Mouse (Mus musculus) MEL (cell line): ENCODE results near the gene Akap5. TPM values are rescaled to one million over a fixed set of nuclear protein-coding genes. Genes with fewer than 3 reads are reported as not detected.

Experiments used
- DNase-seq: peaks from one replicate; pipeline ENCODE4 v3.0.0; 2011; ENCODE audit warnings: low read depth, low spot score
- H3K27ac ChIP-seq: 2 replicates; pipeline ENCODE4 v1.5.1; 2012; ENCODE audit warnings: low read depth, mild to moderate bottlenecking, control low read depth, low read length, moderate library complexity; ENCODE audit not compliant: control insufficient read depth
- H3K27me3 ChIP-seq, 2 experiments: fragments of 150-350 bp in 1 of 2; sonication (generic) in 1 of 2; 2 replicates each; pipeline ENCODE4 v1.6.1; 2012; ENCODE audit warnings: low read length in 2 of 2, mild to moderate bottlenecking in 2 of 2, improper control_type of control experiment in 1 of 2, moderate library complexity in 1 of 2; ENCODE audit not compliant: insufficient read depth in 2 of 2, control insufficient read depth in 1 of 2
- H3K36me3 ChIP-seq, 2 experiments: 2 replicates each; pipeline ENCODE4 v1.6.1; 2012 to 2014; ENCODE audit warnings: low read length in 2 of 2, improper control_type of control experiment in 1 of 2, inconsistent platforms in 1 of 2, mild to moderate bottlenecking in 1 of 2; ENCODE audit not compliant: insufficient read depth in 2 of 2, control insufficient read depth in 1 of 2
- H3K4me1 ChIP-seq, 2 experiments: fragments of 150-350 bp in 1 of 2; sonication (generic) in 1 of 2; 2 replicates each; pipeline ENCODE4 v1.6.1; 2012; ENCODE audit warnings: low read length in 2 of 2, improper control_type of control experiment in 1 of 2, mild to moderate bottlenecking in 1 of 2; ENCODE audit not compliant: insufficient read depth in 2 of 2, control insufficient read depth in 1 of 2
- H3K4me3 ChIP-seq, 2 experiments: fragments of 150-350 bp in 1 of 2; sonication (generic) in 1 of 2; 2 replicates each; pipeline ENCODE4 v1.5.1; 2012; ENCODE audit warnings: low read depth in 2 of 2, low read length in 2 of 2, mild to moderate bottlenecking in 2 of 2, moderate library complexity in 2 of 2, control low read depth in 1 of 2, improper control_type of control experiment in 1 of 2; ENCODE audit not compliant: control insufficient read depth in 1 of 2, insufficient read depth in 1 of 2
- H3K79me2 ChIP-seq: 2 replicates; pipeline ENCODE4 v1.6.1; 2012; ENCODE audit warnings: mild to moderate bottlenecking, low read length, moderate library complexity; ENCODE audit not compliant: control insufficient read depth, poor library complexity, insufficient read depth
- H3K9ac ChIP-seq: 2 replicates; pipeline ENCODE4 v1.6.1; 2012; ENCODE audit warnings: low read depth, mild to moderate bottlenecking, control low read depth, low read length, moderate library complexity; ENCODE audit not compliant: control insufficient read depth, poor library complexity, severe bottlenecking
- H3K9me3 ChIP-seq: fragments of 150-350 bp; sonication (generic); replicated peaks from 2 replicates; pipeline ENCODE4 v1.6.1; 2012; ENCODE audit warnings: mild to moderate bottlenecking, low read length, improper control_type of control experiment, moderate library complexity; ENCODE audit not compliant: insufficient read depth
- BHLHE40 ChIP-seq: IDR thresholded peaks from 2 replicates; pipeline ENCODE4 v1.6.1; 2012; ENCODE audit warnings: low read depth, mild to moderate bottlenecking, inconsistent platforms, low read length, improper control_type of control experiment, borderline replicate concordance
- CHD2 ChIP-seq: IDR thresholded peaks from 2 replicates; pipeline ENCODE4 v1.6.1; 2011; ENCODE audit warnings: low read length, improper control_type of control experiment
- CTCF ChIP-seq, 3 experiments: IDR thresholded peaks in 2 of 3; conservative IDR thresholded peaks in 1 of 3; 2 replicates each; pipeline ENCODE4 v1.5.1; 2011 to 2012; ENCODE audit warnings: low read length in 3 of 3, low read depth in 2 of 3, mild to moderate bottlenecking in 2 of 3, improper control_type of control experiment in 1 of 3, inconsistent platforms in 1 of 3, mixed read lengths in 1 of 3, moderate library complexity in 1 of 3; ENCODE audit not compliant: control insufficient read depth in 1 of 3, insufficient read depth in 1 of 3, poor library complexity in 1 of 3, severe bottlenecking in 1 of 3
- E2F4 ChIP-seq: IDR thresholded peaks from 2 replicates; pipeline ENCODE4 v1.6.1; 2011; ENCODE audit warnings: low read depth, low read length, improper control_type of control experiment, borderline replicate concordance
- ELF1 ChIP-seq: IDR thresholded peaks from 2 replicates; pipeline ENCODE4 v1.6.1; 2014; ENCODE audit warnings: low read depth, mild to moderate bottlenecking, inconsistent platforms, low read length, improper control_type of control experiment, moderate library complexity
- EP300 ChIP-seq, 2 experiments: IDR thresholded peaks; 2 replicates each; pipeline ENCODE4 v1.6.1; 2011; ENCODE audit warnings: improper control_type of control experiment in 2 of 2, low read length in 2 of 2, low read depth in 1 of 2, mild to moderate bottlenecking in 1 of 2
- ETS1 ChIP-seq: IDR thresholded peaks from 2 replicates; pipeline ENCODE4 v1.6.1; 2012; ENCODE audit warnings: low read depth, mild to moderate bottlenecking, inconsistent platforms, low read length, improper control_type of control experiment, moderate library complexity
- GABPA ChIP-seq: IDR thresholded peaks from 2 replicates; pipeline ENCODE4 v1.6.1; 2012; ENCODE audit warnings: low read depth, mild to moderate bottlenecking, inconsistent platforms, low read length, improper control_type of control experiment, moderate library complexity
- HCFC1 ChIP-seq: IDR thresholded peaks from 2 replicates; pipeline ENCODE4 v1.6.1; 2012; ENCODE audit warnings: low read depth, mild to moderate bottlenecking, inconsistent platforms, low read length, improper control_type of control experiment, moderate library complexity
- KAT2A ChIP-seq: conservative IDR thresholded peaks from 2 replicates; pipeline ENCODE4 v1.6.1; 2012; ENCODE audit warnings: low read depth, low read length, improper control_type of control experiment, inconsistent platforms
- MAFK ChIP-seq: IDR thresholded peaks from 2 replicates; pipeline ENCODE4 v1.6.1; 2011; ENCODE audit warnings: low read depth, mild to moderate bottlenecking, low read length, improper control_type of control experiment, borderline replicate concordance
- MAX ChIP-seq: IDR thresholded peaks from 2 replicates; pipeline ENCODE4 v1.6.1; 2011; ENCODE audit warnings: low read length, improper control_type of control experiment
- MAZ ChIP-seq: IDR thresholded peaks from 2 replicates; pipeline ENCODE4 v1.6.1; 2012; ENCODE audit warnings: low read depth, mild to moderate bottlenecking, inconsistent platforms, low read length, improper control_type of control experiment
- MXI1 ChIP-seq: IDR thresholded peaks from 2 replicates; pipeline ENCODE4 v1.6.1; 2011; ENCODE audit warnings: mild to moderate bottlenecking, low read depth, low read length, improper control_type of control experiment
- MYB ChIP-seq: IDR thresholded peaks from 2 replicates; pipeline ENCODE4 v1.6.1; 2011; ENCODE audit warnings: mild to moderate bottlenecking, low read depth, low read length, improper control_type of control experiment
- MYC ChIP-seq: IDR thresholded peaks from 2 replicates; pipeline ENCODE4 v1.6.1; 2011; ENCODE audit warnings: low read depth, mild to moderate bottlenecking, low read length, improper control_type of control experiment, moderate library complexity
- NELFE ChIP-seq: IDR thresholded peaks from 2 replicates; pipeline ENCODE4 v1.6.1; 2011; ENCODE audit warnings: low read depth, low read length, improper control_type of control experiment
- NRF1 ChIP-seq: IDR thresholded peaks from 2 replicates; pipeline ENCODE4 v1.6.1; 2014; ENCODE audit warnings: low read depth, mild to moderate bottlenecking, inconsistent platforms, low read length, improper control_type of control experiment, moderate library complexity; ENCODE audit not compliant: poor library complexity, insufficient read depth, severe bottlenecking
- POLR2A ChIP-seq, 2 experiments: IDR thresholded peaks; 2 replicates each; pipeline ENCODE4 v1.6.1; 2011 to 2012; ENCODE audit warnings: low read length in 2 of 2, mild to moderate bottlenecking in 2 of 2, control low read depth in 1 of 2, improper control_type of control experiment in 1 of 2, low read depth in 1 of 2, moderate library complexity in 1 of 2; ENCODE audit not compliant: control insufficient read depth in 1 of 2, insufficient read depth in 1 of 2, poor library complexity in 1 of 2
- POLR2AphosphoS2 ChIP-seq: IDR thresholded peaks from 2 replicates; pipeline ENCODE4 v1.6.1; 2011; ENCODE audit warnings: low read length, improper control_type of control experiment
- POLR2AphosphoS5 ChIP-seq: IDR thresholded peaks from 2 replicates; pipeline ENCODE4 v1.6.1; 2012; ENCODE audit warnings: low read depth, borderline replicate concordance, mild to moderate bottlenecking, inconsistent platforms, low read length, moderate library complexity, mixed read lengths
- RAD21 ChIP-seq: IDR thresholded peaks from 2 replicates; pipeline ENCODE4 v1.6.1; 2011; ENCODE audit warnings: mild to moderate bottlenecking, low read depth, low read length, improper control_type of control experiment
- SIN3A ChIP-seq: IDR thresholded peaks from 2 replicates; pipeline ENCODE4 v1.6.1; 2012; ENCODE audit warnings: low read length, improper control_type of control experiment, inconsistent platforms
- SMC3 ChIP-seq: IDR thresholded peaks from 2 replicates; pipeline ENCODE4 v1.6.1; 2011; ENCODE audit warnings: low read depth, low read length, improper control_type of control experiment
- TAL1 ChIP-seq: IDR thresholded peaks from 2 replicates; pipeline ENCODE4 v1.6.1; 2012; ENCODE audit warnings: mild to moderate bottlenecking, inconsistent platforms, low read length, moderate library complexity, mixed read lengths
- TBP ChIP-seq: IDR thresholded peaks from 2 replicates; pipeline ENCODE4 v1.8.0; 2011; ENCODE audit warnings: low read depth, low read length, improper control_type of control experiment
- USF1 ChIP-seq: IDR thresholded peaks from 2 replicates; pipeline ENCODE4 v1.6.1; 2014; ENCODE audit warnings: low read depth, mild to moderate bottlenecking, inconsistent platforms, low read length, improper control_type of control experiment, moderate library complexity
- ZKSCAN1 ChIP-seq: IDR thresholded peaks from 2 replicates; pipeline ENCODE4 v1.6.1; 2012; ENCODE audit warnings: low read depth, mild to moderate bottlenecking, inconsistent platforms, low read length, improper control_type of control experiment, moderate library complexity
- polyA plus RNA-seq, 2 experiments: library from polyadenylated mRNA; stranded (reverse) in 1 of 2; unstranded in 1 of 2; fragments of >175 nt in 1 of 2; fragments of >200 nt in 1 of 2; gene quantifications; 2 replicates each; pipeline versions ENCODE4 v1.2.1 to v1.2.4; 2012; ENCODE audit warnings: low replicate concordance in 2 of 2, low read depth in 1 of 2; ENCODE audit not compliant: insufficient read length in 2 of 2, insufficient read depth in 1 of 2, missing spikeins in 1 of 2
- total RNA-seq: library from RNA; depleted of rRNA; stranded (reverse); fragments of 300-350 nt; gene quantifications from 2 replicates; pipeline ENCODE4 v1.2.3, GENCODE M21; 2012

The Akap5 gene
- total and polyA plus RNA-seq, 3 experiments = 0.65 to 0.69 TPM; not detected in 1

DNA sequence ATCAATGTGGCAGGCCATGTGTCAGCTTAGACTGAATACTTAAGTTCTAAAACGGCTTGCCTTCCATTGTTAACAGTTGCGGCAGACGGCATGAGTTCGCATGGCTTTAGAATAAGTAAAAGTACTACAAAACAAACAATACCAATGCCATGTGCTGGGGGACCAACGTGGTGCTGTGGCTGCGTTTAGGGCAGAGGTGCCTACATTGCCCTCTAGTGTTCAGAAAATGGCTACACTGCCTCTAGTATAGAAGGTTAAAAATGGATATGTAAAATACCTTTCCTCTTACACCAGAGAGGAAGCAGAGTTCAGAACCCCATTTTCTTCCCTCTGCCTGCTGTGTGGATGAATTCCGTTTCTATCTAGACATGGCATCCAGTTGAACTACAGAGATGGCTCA is 52.0 kb downstream of the Akap5 start:
- peaks cover 82% of the 10 kb centered on the region for H3K79me2 ChIP-seq
- H3K4me3 ChIP-seq = no peak overlapping the region
- peak overlapping the region; percentile 26 for H3K9ac ChIP-seq
- peaks cover 6 to 52% of the 10 kb centered on the region in 2 experiments for H3K36me3 ChIP-seq
- H3K27me3 ChIP-seq = no peaks in the 10 kb centered on the region
- TF ChIP-seq CTCF (IDR thresholded peaks at IDR 0.05 in 2 of 3, conservative IDR thresholded peaks at IDR 0.05 in 1 of 3; ENCODE audit: control insufficient read depth in 1 of 3, insufficient read depth in 1 of 3, low read depth in 2 of 3, low read length in 3 of 3, poor library complexity in 1 of 3, severe bottlenecking in 1 of 3) (peak; percentile 65 to 79 (median 75)), CHD2 (no peak), ETS1 (0 out of 2 replicates have a peak, but pooled peaks have one; percentile 16), SIN3A (peak; percentile 87), RAD21 (peak; percentile 30), KAT2A (no peak), SMC3 (peak; percentile 51), TAL1 (no peak), TBP (0 out of 2 replicates have a peak, but pooled peaks have one; percentile 20), EP300 (IDR thresholded peaks at IDR 0.05; ENCODE audit: low read depth in 1 of 2, low read length in 2 of 2) (0 out of 4 replicates have a peak, but pooled peaks of 1 of the 2 experiments have one; percentile 18), HCFC1 (peak; percentile 19; the same call in 1 of the 2 replicates), MYC (peak; percentile 98), ZKSCAN1 (no peak), GABPA (no peak), MAX (peak; percentile 95), MYB (no peak), NELFE (no peak), MXI1 (peak; percentile 92), E2F4 (no peak)
- H3K4me1 ChIP-seq = peaks cover 17 to 43% of the 10 kb centered on the region in 2 experiments
- H3K27ac ChIP-seq = peak overlapping the region; percentile 17
- H3K9me3 ChIP-seq = no peaks in the 10 kb centered on the region
- DNase-seq = peak; percentile 83

DNA sequence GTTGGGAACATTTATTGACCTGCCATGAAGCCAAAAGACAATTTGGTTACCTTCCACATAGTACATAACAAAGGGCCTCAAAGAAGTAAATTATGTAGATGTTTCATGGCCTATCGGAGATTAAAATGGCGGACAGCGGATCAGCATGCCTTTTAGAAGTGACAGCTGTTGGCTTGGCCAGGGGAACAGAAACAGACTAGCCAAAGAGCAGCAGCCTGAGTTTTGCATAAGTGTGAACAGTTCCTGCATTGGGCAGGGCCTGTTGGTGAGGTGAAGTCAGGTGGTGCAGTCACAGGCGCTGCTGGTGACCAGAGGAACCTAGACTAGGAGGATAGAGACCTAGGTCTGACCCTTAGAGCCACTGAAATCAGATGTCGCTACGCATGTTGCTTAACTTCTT is 52.4 kb downstream of the Akap5 start:
- TF ChIP-seq TAL1 (no peak), MYB (no peak), MYC (no peak), CHD2 (no peak), USF1 (no peak), MAFK (no peak), POLR2AphosphoS5 (no peak), MAZ (no peak), ELF1 (no peak), NRF1 (no peak), TBP (no peak), NELFE (no peak), BHLHE40 (no peak), POLR2A (IDR thresholded peaks at IDR 0.05; ENCODE audit: control insufficient read depth in 1 of 2, insufficient read depth in 1 of 2, low read depth in 1 of 2, low read length in 2 of 2, poor library complexity in 1 of 2) (no peak), POLR2AphosphoS2 (no peak), HCFC1 (no peak)
- TF ChIP-seq, all 39 proteins: peak for 0
- no peaks in the 10 kb centered on the region for H3K9me3 ChIP-seq
- H3K27ac ChIP-seq = no peak overlapping the region
- H3K79me2 ChIP-seq = peaks cover 82% of the 10 kb centered on the region
- no peak for DNase-seq
- no peaks in the 10 kb centered on the region for H3K27me3 ChIP-seq
- H3K4me3 ChIP-seq = no peak overlapping the region
- H3K36me3 ChIP-seq = peaks cover 6 to 52% of the 10 kb centered on the region in 2 experiments
- no peak overlapping the region for H3K9ac ChIP-seq
- peaks cover 17 to 43% of the 10 kb centered on the region in 2 experiments for H3K4me1 ChIP-seq
